Mouse (Mus musculus) G1E-ER4 (cell line): ENCODE data around the gene Selenof. TPM values are rescaled to one million over a fixed set of nuclear protein-coding genes. Genes with fewer than 3 reads are reported as not detected.

Experiments
- GATA1 ChIP-seq: IDR thresholded peaks from one replicate; pipeline ENCODE4 v1.8.0; 2012; ENCODE audit warnings: low read length, inconsistent platforms
- polyA plus RNA-seq: library from polyadenylated mRNA; stranded (reverse); fragments of >175 nt; gene quantifications from 2 replicates; pipeline ENCODE4 v1.2.3, GENCODE M21; 2012

The Selenof gene
- polyA plus RNA-seq, 1 experiment: 42.8 TPM

GRCm38 (mm10) chr3:144611626-144612271 lies 41.6 kb downstream of the Selenof start:
- TF ChIP-seq GATA1: no peak

GRCm38 (mm10) chr3:144612382-144612781 lies 42.3 kb downstream of the Selenof start:
- TF ChIP-seq GATA1: no peak

GRCm38 (mm10) chr3:144614277-144614676 lies 44.2 kb downstream of the Selenof start:
- no peak for TF ChIP-seq GATA1

- no peak for TF ChIP-seq GATA1
Measured at GRCm38 (mm10) chr3:144614698-144615097, 44.6 kb downstream of the Selenof start.

GRCm38 (mm10) chr3:144615459-144615858 lies 45.4 kb downstream of the Selenof start:
- TF ChIP-seq GATA1: no peak

- no peak for TF ChIP-seq GATA1
Measured at GRCm38 (mm10) chr3:144616654-144617425, 46.7 kb downstream of the Selenof start.

- TF ChIP-seq GATA1: no peak
Measured at GRCm38 (mm10) chr3:144617633-144618180, 47.6 kb downstream of the Selenof start.

- no peak for TF ChIP-seq GATA1
Measured at GRCm38 (mm10) chr3:144622930-144623612, 53.0 kb downstream of the Selenof start.

GRCm38 (mm10) chr3:144625691-144626090 lies 55.6 kb downstream of the Selenof start:
- TF ChIP-seq GATA1: no peak

GRCm38 (mm10) chr3:144628005-144628914 lies 58.2 kb downstream of the Selenof start:
- TF ChIP-seq GATA1: peak; percentile 90

GRCm38 (mm10) chr3:144628915-144629230 lies 58.8 kb downstream of the Selenof start:
- no peak for TF ChIP-seq GATA1

GRCm38 (mm10) chr3:144635236-144635635 lies 65.1 kb downstream of the Selenof start:
- no peak for TF ChIP-seq GATA1

- no peak for TF ChIP-seq GATA1
Measured at GRCm38 (mm10) chr3:144638110-144638509, 68.0 kb downstream of the Selenof start.

GRCm38 (mm10) chr3:144639387-144639786 lies 69.3 kb downstream of the Selenof start:
- no peak for TF ChIP-seq GATA1

- TF ChIP-seq GATA1: no peak
Measured at GRCm38 (mm10) chr3:144640033-144640432, 69.9 kb downstream of the Selenof start.

- TF ChIP-seq GATA1: no peak
Measured at GRCm38 (mm10) chr3:144642141-144642540, 72.0 kb downstream of the Selenof start.
